Mouse (Mus musculus) liver, postnatal 0 days (tissue): Measurements from ENCODE around the gene Inhba. TPM values are rescaled to one million over a fixed set of nuclear protein-coding genes. Genes with fewer than 3 reads are reported as not detected.
A peak's percentile ranks its signal among the peaks of the same experiment; 100 is the strongest.

ENCODE experiments used
- ATAC-seq: fragments of 200-750 bp; cut with Nextera tagmentation; 2 replicates; pipeline ENCODE4 v1.8.0; 2017; ENCODE audit warnings: mild to moderate bottlenecking, moderate library complexity
- DNase-seq: peaks from one replicate; pipeline ENCODE4 v3.0.0-alpha.2; 2016
- H3K27ac ChIP-seq: fragments of 300-500 bp; sonication (generic); 2 replicates; pipeline ENCODE4 v1.5.1; 2014; ENCODE audit warnings: antibody characterized with exemption, moderate library complexity, mild to moderate bottlenecking, low read depth
- H3K27me3 ChIP-seq: fragments of 300-500 bp; sonication (generic); 2 replicates; pipeline ENCODE4 v1.6.1; 2014; ENCODE audit warnings: low read length, control low read depth, mixed read lengths; ENCODE audit not compliant: insufficient read depth
- H3K36me3 ChIP-seq: fragments of 300-500 bp; sonication (generic); replicated peaks from 2 replicates; pipeline ENCODE4 v1.6.1; 2014; ENCODE audit warnings: mild to moderate bottlenecking, control low read depth, low read length, moderate library complexity, mixed read lengths; ENCODE audit not compliant: insufficient read depth
- H3K4me1 ChIP-seq: fragments of 300-500 bp; sonication (generic); 2 replicates; pipeline ENCODE4 v1.6.1; 2014; ENCODE audit warnings: antibody characterized with exemption, mild to moderate bottlenecking, control low read depth; ENCODE audit not compliant: insufficient read depth
- H3K4me2 ChIP-seq: fragments of 300-500 bp; sonication (generic); 2 replicates; pipeline ENCODE4 v1.6.1; 2014; ENCODE audit warnings: low read depth, mild to moderate bottlenecking, low read length, moderate library complexity, mixed read lengths
- H3K4me3 ChIP-seq: fragments of 300-500 bp; sonication (generic); 2 replicates; pipeline ENCODE4 v1.5.1; 2014; ENCODE audit warnings: low read depth, low read length
- H3K9ac ChIP-seq: fragments of 300-500 bp; sonication (generic); replicated peaks from 2 replicates; pipeline ENCODE4 v1.6.1; 2014; ENCODE audit warnings: mild to moderate bottlenecking, moderate library complexity
- H3K9me3 ChIP-seq: fragments of 300-500 bp; sonication (generic); 2 replicates; pipeline ENCODE4 v1.6.1; 2016; ENCODE audit warnings: mild to moderate bottlenecking, control low read depth, low read length, mixed read lengths
- CTCF ChIP-seq: sonication (generic); IDR thresholded peaks from 2 replicates; pipeline ENCODE4 v1.5.1; 2016; ENCODE audit warnings: antibody characterized with exemption, low read depth
- EP300 ChIP-seq: IDR thresholded peaks from 2 replicates; pipeline ENCODE4 v1.6.1; 2016; ENCODE audit warnings: antibody characterized with exemption, low read depth, mild to moderate bottlenecking
- WGBS: fragments of 180-500 bp; shearing (Covaris S2); extraction: QIAGEN DNeasy Blood & Tissue Kit; methylation state at CpG from one replicate; pipeline ENCODE4 v1.1.7; 2014; ENCODE audit not compliant: insufficient replicate concordance; 5-methylcytosine and 5-hydroxymethylcytosine counted together
- polyA plus RNA-seq: library from polyadenylated mRNA; unstranded; fragments of >200 nt; fragmentation: Nextera tagmentation; extraction: Ambion mirVana; gene quantifications from 2 replicates; pipeline ENCODE4 v1.2.1, GENCODE M21; 2015

Inhba gene
- 6.4 and 7.9 TPM in 2 replicates for polyA plus RNA-seq

DNA sequence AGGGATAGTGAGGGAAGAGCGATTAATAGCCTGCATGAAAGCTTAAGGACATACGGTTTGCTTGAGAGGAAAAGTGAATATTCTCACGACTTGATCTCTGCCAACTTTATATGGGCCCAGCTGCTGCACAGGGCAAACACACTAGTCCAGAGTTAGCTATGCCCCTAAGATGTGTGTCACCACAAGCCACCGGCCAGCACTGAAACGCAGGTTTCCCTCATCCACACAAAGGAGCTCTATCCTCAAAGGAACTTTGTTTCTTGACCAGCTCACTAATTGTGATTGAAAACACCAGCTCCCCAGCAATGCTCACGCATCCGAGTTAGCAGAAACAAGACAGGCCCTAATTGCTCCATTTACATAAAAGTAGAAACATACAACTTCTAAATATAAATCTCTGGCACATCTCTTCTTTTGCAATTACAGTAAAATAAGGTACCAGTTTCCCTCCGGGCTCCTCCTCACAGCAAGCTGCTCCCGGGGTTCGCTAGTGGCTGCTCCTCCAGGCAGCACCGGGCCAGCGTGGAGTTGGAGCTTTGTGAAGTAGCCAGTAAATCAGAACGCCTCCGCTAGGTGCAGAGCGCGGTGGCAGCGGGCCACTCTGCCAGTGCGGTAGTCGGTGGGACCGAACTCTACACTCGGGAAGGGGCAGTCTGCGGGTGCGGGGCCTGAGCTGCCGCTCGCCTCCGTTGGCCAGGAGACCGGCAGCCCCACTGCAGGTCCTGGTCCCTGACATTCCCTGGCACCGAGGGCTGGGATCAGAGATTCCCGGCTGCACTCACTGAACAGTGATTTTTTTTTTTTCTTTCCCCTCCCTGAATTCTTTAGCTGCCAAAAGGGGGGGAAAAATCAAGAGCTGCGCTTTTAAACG, at the start of gene Inhba:
Gene Inhba, plus strand, starts transcription at position 480 of the 871 bp plus-strand sequence.
- no peaks in the 10 kb centered on the region for H3K36me3 ChIP-seq
- DNase-seq: peak; percentile 56
- H3K9ac ChIP-seq: peak within 1 kb of the TSS; percentile 67
- peaks cover 11% of the 10 kb centered on the region; the same call in 1 of the 2 replicates for H3K4me1 ChIP-seq
- whole genome bisulfite sequencing: 12% methylated on average over 31 of the region's 31 CpGs
- H3K27me3 ChIP-seq: no peaks in the 10 kb centered on the region
- no peak for TF ChIP-seq EP300
- no peak for TF ChIP-seq CTCF
- peak within 1 kb of the TSS; percentile 88 for H3K4me2 ChIP-seq
- peak within 1 kb of the TSS; percentile 79 for H3K27ac ChIP-seq
- peak within 1 kb of the TSS; percentile 57 for H3K4me3 ChIP-seq
- peak; percentile 48 for ATAC-seq
- no peaks in the 10 kb centered on the region for H3K9me3 ChIP-seq

DNA sequence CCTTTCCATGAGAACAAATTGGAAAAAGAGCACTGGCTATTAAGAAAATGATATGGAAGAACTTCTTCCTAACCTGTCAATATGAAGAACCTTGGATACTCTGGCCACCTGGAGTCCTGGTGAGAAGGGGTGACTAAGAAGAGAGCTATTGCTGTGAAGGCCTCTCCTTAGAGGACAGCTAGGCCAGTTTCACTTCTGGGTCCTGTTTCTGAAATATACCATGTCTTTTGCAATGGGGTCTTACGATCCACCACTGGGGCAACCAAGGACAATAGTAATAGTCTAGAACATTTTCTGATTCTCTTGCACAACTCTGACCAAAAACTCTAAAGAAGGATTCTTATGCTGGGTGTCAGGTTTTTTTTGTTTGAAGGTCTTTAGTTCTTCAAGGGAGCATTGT, 35.1 kb upstream of the Inhba start:
- WGBS: 67% methylated on average over 1 of the region's 1 CpGs
- no peaks in the 10 kb centered on the region for H3K9me3 ChIP-seq
- H3K27ac ChIP-seq: no peak overlapping the region
- no peak overlapping the region for H3K4me2 ChIP-seq
- H3K4me1 ChIP-seq: no peaks in the 10 kb centered on the region
- no peak for ATAC-seq
- H3K36me3 ChIP-seq: no peaks in the 10 kb centered on the region
- TF ChIP-seq EP300 (no peak), CTCF (no peak)
- no peaks in the 10 kb centered on the region for H3K27me3 ChIP-seq
- DNase-seq: no peak
- H3K9ac ChIP-seq: no peak overlapping the region
- H3K4me3 ChIP-seq: no peak overlapping the region

DNA sequence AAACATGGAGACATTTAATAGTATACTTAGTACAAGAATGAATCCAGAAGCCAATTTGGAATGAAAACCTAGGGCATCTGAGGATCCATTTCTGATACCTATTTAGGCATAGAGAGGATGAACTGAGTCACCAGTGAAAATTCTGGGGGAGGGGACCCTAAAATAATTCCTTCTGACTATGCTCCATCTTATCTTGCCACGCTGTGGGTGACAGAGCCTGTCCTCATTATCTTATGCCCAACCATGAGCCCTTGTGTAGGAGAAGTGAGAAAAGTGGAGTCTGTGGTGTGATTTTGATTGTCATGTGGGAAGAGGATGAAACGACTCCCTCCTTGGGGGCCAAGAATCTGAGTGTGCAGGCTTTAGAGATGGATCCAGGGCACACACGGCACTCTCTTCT, 32.1 kb upstream of the Inhba start:
- TF ChIP-seq EP300 (no peak), CTCF (no peak)
- Histone ChIP-seq H3K27ac (no peak overlapping the region), H3K36me3 (no peaks in the 10 kb centered on the region), H3K27me3 (no peaks in the 10 kb centered on the region), H3K4me3 (no peak overlapping the region), H3K4me2 (no peak overlapping the region), H3K9ac (no peak overlapping the region), H3K4me1 (no peaks in the 10 kb centered on the region), H3K9me3 (no peaks in the 10 kb centered on the region)
- DNase-seq (no peak), ATAC-seq (no peak)
- whole genome bisulfite sequencing: 71% methylated on average over 3 of the region's 3 CpGs

DNA sequence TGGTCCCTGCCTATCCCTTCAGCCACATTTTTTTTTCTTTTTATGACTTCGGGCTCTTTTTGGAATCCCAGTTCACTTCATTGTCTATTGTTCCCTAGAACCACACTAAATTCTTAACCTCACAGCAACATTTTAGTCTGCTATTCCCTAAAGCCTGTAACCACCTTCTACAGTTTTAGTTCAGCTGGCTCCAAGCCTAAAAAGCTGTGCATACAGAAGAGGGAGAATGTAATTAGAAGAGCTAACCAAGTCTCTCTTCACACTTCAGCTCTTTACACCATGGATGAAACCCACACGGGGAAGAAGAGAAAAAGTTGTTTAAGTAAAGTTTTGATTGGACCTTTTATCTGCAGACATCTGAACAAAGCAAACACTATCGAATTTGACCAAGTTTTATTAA, 29.6 kb upstream of the Inhba start:
- no peak for ATAC-seq
- H3K4me2 ChIP-seq: no peak overlapping the region
- no peaks in the 10 kb centered on the region for H3K4me1 ChIP-seq
- H3K27me3 ChIP-seq: no peaks in the 10 kb centered on the region
- H3K36me3 ChIP-seq: no peaks in the 10 kb centered on the region
- no peaks in the 10 kb centered on the region for H3K9me3 ChIP-seq
- WGBS: 58% methylated on average over 3 of the region's 3 CpGs
- TF ChIP-seq EP300: no peak
- H3K9ac ChIP-seq: no peak overlapping the region
- no peak for DNase-seq
- H3K4me3 ChIP-seq: no peak overlapping the region
- H3K27ac ChIP-seq: no peak overlapping the region

DNA sequence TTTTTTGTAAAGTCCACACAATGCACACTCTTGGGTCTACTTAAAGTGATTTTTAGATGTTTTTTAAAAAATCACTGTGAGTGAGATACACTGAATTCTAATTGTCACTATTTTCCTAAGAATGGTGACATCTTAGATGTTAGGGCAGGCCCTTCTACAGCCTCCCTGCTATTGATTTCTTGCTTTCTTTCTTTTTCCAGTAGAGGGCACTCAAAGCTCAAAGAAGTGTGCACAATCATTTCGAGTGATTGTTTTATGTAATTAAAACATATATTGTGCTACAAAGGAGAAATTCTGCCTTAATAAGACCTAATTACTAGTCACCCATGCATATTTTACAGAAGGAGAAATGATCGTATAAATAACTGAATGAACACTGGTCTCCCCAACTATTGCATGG, 25.9 kb upstream of the Inhba start:
- no peak for DNase-seq
- Histone ChIP-seq H3K36me3 (no peaks in the 10 kb centered on the region), H3K9me3 (no peaks in the 10 kb centered on the region), H3K27me3 (no peaks in the 10 kb centered on the region), H3K4me3 (no peak overlapping the region), H3K4me2 (no peak overlapping the region), H3K4me1 (no peaks in the 10 kb centered on the region), H3K27ac (no peak overlapping the region), H3K9ac (no peak overlapping the region)
- WGBS: 49% methylated on average over 2 of the region's 2 CpGs
- TF ChIP-seq EP300 (no peak), CTCF (peak; percentile 63)
- no peak for ATAC-seq

DNA sequence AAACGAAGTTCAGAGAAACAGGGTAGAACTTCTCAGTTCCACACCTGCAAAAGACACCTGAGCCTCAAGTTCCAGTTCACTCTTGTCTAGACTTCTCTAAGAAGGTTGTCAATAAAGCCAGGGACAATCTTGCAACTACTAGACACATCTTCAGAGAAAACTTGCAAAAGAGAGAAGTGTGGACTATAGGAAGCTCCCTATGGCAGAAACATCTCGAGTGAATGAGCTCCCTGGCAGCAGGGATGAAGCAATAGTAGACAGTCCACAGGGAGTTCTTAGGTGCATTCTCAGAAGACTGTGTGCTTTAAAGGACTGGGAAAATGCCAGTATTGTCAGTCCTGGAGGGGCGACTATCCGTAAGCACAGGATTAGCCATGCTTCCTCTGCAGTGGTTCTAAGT, 25.5 kb upstream of the Inhba start:
- H3K9ac ChIP-seq: no peak overlapping the region
- no peaks in the 10 kb centered on the region for H3K4me1 ChIP-seq
- no peak overlapping the region for H3K4me2 ChIP-seq
- ATAC-seq (no peak), DNase-seq (no peak)
- TF ChIP-seq CTCF (no peak), EP300 (no peak)
- 71% methylated on average over 4 of the region's 4 CpGs for WGBS
- no peak overlapping the region for H3K27ac ChIP-seq
- H3K36me3 ChIP-seq: no peaks in the 10 kb centered on the region
- H3K4me3 ChIP-seq: no peak overlapping the region
- H3K27me3 ChIP-seq: no peaks in the 10 kb centered on the region
- H3K9me3 ChIP-seq: no peaks in the 10 kb centered on the region

DNA sequence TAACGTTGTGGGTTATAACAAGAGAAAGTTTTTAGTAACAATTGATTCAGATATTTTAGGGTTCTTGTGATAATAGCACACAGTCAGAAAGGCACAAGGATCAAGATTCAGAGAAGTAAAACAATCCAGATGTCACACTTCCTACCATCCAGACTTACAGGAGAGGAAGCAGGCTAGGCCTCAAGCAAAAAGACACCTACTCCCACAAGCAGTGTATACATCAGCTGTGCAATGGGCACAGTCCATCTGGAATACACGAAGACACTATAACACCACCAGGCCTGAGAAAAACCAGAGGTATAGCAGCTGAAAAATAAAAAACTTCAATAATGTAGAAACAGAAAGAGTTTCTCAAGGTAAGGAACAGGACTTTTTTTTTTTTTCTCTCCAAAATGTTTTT, 16.3 kb upstream of the Inhba start:
- Histone ChIP-seq H3K4me1 (no peaks in the 10 kb centered on the region), H3K36me3 (no peaks in the 10 kb centered on the region), H3K9ac (no peak overlapping the region), H3K27me3 (no peaks in the 10 kb centered on the region), H3K27ac (no peak overlapping the region), H3K9me3 (no peaks in the 10 kb centered on the region), H3K4me2 (no peak overlapping the region), H3K4me3 (no peak overlapping the region)
- WGBS: 64% methylated on average over 2 of the region's 2 CpGs
- TF ChIP-seq EP300: no peak
- TF ChIP-seq CTCF: no peak
- no peak for ATAC-seq
- DNase-seq: no peak
